Mouse (Mus musculus): ENCODE measurements at regions not wholly inside any gene's neighbourhood (a gene's known extent, or its start where the extent isn't known, plus 50 kb on each side); places are given as distances from the start of the nearest gene placed in this dataset.
A peak's percentile ranks its signal among the peaks of the same experiment; 100 is the strongest.
"Not testable (repeated sequence)": the region's sequence is repeated elsewhere in the genome, so short reads cannot be mapped to it uniquely, and the experiment has no call there.

GRCm38 (mm10) chr1:48652545-48652944 lies 1759.9 kb upstream of the Slc39a10 start:
- not testable (repeated sequence) for DNase-seq (ENCODE audit: low spot score in 2 of 2)

GRCm38 (mm10) chr1:48651387-48651786 lies 1758.7 kb upstream of the Slc39a10 start:
- no peak for DNase-seq (ENCODE audit: low spot score in 2 of 2)

GRCm38 (mm10) chr1:48617156-48617555 lies 1724.5 kb upstream of the Slc39a10 start:
- no peak for DNase-seq (ENCODE audit: low spot score in 2 of 2)

GRCm38 (mm10) chr1:48609026-48609425 lies 1716.4 kb upstream of the Slc39a10 start:
- DNase-seq (ENCODE audit: low spot score in 2 of 2): peak in 1 of 2 experiments; percentile 35

Measured in layer of hippocampus, adult 18-20 months (tissue).